Mouse (Mus musculus): ENCODE measurements around the gene B3gnt9.

DNA sequence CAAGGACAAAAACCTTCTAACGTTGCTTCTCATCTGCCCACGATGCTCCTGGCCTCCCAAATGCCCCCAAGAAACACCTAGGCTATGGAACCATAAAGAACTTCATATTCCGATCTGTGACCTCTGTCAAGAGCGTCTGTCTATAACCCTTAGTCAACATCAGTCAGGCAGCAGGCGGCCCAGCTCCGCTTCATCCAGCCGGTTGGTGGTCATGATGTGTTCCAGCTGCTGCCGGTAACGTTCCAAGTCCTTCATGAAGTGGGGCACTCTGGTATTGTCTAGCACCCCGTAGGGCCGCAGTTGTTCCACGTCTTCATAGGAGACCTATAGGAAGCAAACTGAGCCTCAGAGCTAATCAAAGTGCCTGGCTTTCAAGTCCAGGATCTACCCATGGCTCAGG is 26.9 kb upstream of the B3gnt9 start:
- TF ChIP-seq CEBPB (IDR thresholded peaks at IDR 0.05; ENCODE audit: low read depth) = no peak
- no peak for TF ChIP-seq CTCF (IDR thresholded peaks at IDR 0.05; ENCODE audit: control insufficient read depth, insufficient read depth, insufficient read length)
- TF ChIP-seq MAX (IDR thresholded peaks at IDR 0.05) = no peak
- TF ChIP-seq MYOG (IDR thresholded peaks at IDR 0.05; ENCODE audit: control insufficient read depth, extremely low read depth, insufficient read length) = no peak
